Mouse (Mus musculus): ENCODE measurements around the gene Snx18. TPM values are rescaled to one million over a fixed set of nuclear protein-coding genes. Genes with fewer than 3 reads are reported as not detected.
A peak's percentile ranks its signal among the peaks of the same experiment; 100 is the strongest.

The Snx18 gene
- polyA plus RNA-seq, 1 experiment from 2014 or later = 15.6 TPM

DNA sequence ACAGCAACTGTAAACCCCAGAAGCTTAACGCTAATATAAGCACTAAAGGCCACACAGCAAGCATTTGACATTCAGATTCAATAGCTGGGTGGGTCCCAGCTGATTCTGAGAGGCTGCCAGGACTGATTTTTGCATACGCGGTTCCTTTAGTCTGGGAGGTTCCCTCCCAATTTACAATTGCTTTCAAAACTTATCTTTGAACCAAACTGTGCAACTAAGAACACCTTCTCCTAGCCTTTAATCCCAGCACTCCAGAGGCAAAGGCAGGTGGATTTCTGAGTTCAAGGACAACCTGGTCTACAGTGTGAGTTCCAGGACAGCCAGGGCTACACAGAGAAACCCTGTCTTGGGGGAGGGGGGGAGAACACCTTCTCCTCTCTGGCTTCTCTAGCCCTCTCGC, 10.5 kb downstream of the Snx18 start:
- DNase-seq (ENCODE audit: low spot score) (no peak), ATAC-seq (ENCODE audit: low FRiP score, low TSS enrichment) (no peak)
- Histone ChIP-seq H3K4me2 (replicated peaks; ENCODE audit: low read depth) (no peak overlapping the region), H3K4me1 (replicated peaks; ENCODE audit: control insufficient read depth, insufficient read depth) (peaks cover 14% of the 10 kb centered on the region), H3K27ac (replicated peaks) (no peak overlapping the region), H3K9ac (ENCODE audit: low read length) (no peak overlapping the region), H3K27me3 (ENCODE audit: control insufficient read depth, insufficient read depth, low read length) (no peaks in the 10 kb centered on the region), H3K36me3 (ENCODE audit: control insufficient read depth, insufficient read depth, low read length) (no peaks in the 10 kb centered on the region), H3K4me3 (ENCODE audit: low read depth, low read length) (no peak overlapping the region), H3K9me3 (ENCODE audit: control insufficient read depth, low read length) (no peaks in the 10 kb centered on the region)
- no peak for TF ChIP-seq EP300 (optimal IDR thresholded peaks at IDR 0.05)
- TF ChIP-seq CTCF (IDR thresholded peaks at IDR 0.05; ENCODE audit: low read depth) = no peak
- WGBS = 36% methylated on average over 4 of the region's 4 CpGs

DNA sequence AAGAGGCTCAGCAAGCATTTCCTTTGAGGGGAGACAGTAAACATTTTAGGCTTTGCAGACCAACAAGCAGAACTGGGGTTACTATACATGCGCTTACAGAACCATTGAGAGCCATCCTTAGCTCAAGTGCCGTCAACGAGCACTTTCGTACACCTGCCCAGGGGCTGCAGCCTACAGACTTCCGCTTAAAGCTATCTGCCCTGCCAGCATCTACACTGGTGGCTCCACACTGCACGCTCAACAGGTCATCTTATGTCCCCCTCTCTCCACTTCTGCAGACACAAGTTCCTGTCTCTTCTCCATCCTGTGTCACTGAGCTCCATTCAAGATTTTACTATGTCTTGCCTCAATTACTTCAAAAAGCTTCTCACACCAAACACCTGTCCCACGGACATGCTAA, 11.0 kb downstream of the Snx18 start:
- Histone ChIP-seq H3K9ac (ENCODE audit: low read length) (no peak overlapping the region), H3K4me1 (replicated peaks; ENCODE audit: control insufficient read depth, insufficient read depth) (peaks cover 10% of the 10 kb centered on the region), H3K9me3 (ENCODE audit: control insufficient read depth, low read length) (no peaks in the 10 kb centered on the region), H3K27me3 (ENCODE audit: control insufficient read depth, insufficient read depth, low read length) (no peaks in the 10 kb centered on the region), H3K4me3 (ENCODE audit: low read depth, low read length) (no peak overlapping the region), H3K4me2 (replicated peaks; ENCODE audit: low read depth) (no peak overlapping the region), H3K27ac (replicated peaks) (no peak overlapping the region), H3K36me3 (ENCODE audit: control insufficient read depth, insufficient read depth, low read length) (no peaks in the 10 kb centered on the region)
- DNase-seq (ENCODE audit: low spot score) = no peak
- 83% methylated on average over 7 of the region's 7 CpGs for WGBS
- no peak for TF ChIP-seq EP300 (optimal IDR thresholded peaks at IDR 0.05)
- no peak for TF ChIP-seq CTCF (IDR thresholded peaks at IDR 0.05; ENCODE audit: low read depth)
- no peak for ATAC-seq (ENCODE audit: low FRiP score, low TSS enrichment)

DNA sequence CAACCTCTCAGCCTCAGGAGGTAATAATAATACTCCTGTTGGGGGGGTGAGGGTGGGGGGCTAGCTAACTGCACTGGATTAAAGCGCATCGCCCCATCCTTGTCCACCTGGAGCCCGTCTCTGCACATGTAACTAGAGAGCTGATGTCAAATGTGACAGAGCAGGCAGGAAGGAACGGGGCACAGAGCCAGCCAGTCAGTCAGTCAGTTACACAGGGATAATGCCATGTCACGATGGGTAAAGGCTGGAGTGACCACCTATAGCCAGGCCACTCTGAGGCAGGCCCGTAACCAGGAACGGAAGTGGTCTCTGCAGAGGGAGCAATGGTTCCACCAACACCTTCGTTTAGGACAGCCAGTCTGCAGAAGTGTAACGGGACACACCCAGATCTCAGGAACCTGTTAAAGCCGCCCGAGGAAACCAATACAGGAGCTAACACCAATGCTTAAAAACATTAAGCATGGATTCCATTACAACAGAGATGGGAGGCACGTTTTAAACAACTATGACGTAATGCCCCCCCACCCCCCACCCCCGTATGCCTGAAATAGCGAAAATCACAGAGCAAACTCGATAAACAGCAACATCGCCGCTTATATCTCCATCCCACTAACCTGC, 11.5 kb downstream of the Snx18 start:
- no peaks in the 10 kb centered on the region for H3K36me3 ChIP-seq (ENCODE audit: control insufficient read depth, insufficient read depth, low read length)
- H3K27ac ChIP-seq (replicated peaks) = no peak overlapping the region
- no peak overlapping the region for H3K4me2 ChIP-seq (replicated peaks; ENCODE audit: low read depth)
- no peak for ATAC-seq (ENCODE audit: low FRiP score, low TSS enrichment)
- WGBS = 77% methylated on average over 18 of the region's 18 CpGs
- no peak overlapping the region for H3K4me3 ChIP-seq (ENCODE audit: low read depth, low read length)
- no peaks in the 10 kb centered on the region for H3K9me3 ChIP-seq (ENCODE audit: control insufficient read depth, low read length)
- H3K4me1 ChIP-seq (replicated peaks; ENCODE audit: control insufficient read depth, insufficient read depth) = peaks cover 6% of the 10 kb centered on the region
- no peaks in the 10 kb centered on the region for H3K27me3 ChIP-seq (ENCODE audit: control insufficient read depth, insufficient read depth, low read length)
- no peak for DNase-seq (ENCODE audit: low spot score)
- no peak overlapping the region for H3K9ac ChIP-seq (ENCODE audit: low read length)
- TF ChIP-seq EP300 (optimal IDR thresholded peaks at IDR 0.05) (no peak), CTCF (IDR thresholded peaks at IDR 0.05; ENCODE audit: low read depth) (no peak)

DNA sequence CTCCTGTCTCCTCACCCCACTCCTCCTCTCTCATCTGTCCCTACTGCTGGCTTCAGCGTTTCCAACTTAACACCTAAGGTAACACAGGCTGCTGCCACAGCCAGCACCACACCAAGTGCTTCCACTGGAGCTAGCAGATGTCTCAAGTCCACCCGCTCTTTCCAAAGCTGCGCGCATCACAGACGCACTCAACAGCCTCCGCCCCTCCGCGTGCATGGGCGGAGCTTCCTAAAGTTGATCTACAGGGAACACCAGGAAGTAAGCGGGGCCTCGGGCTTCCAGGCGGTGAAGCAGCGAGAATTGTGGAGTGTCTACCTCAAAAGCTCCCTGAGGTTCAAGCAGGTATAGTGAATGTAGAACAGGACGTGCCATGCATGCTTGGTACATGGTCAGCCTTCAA, 12.2 kb downstream of the Snx18 start:
- H3K27ac ChIP-seq (replicated peaks) = no peak overlapping the region
- no peak for ATAC-seq (ENCODE audit: low FRiP score, low TSS enrichment)
- WGBS = 80% methylated on average over 14 of the region's 14 CpGs
- no peaks in the 10 kb centered on the region for H3K27me3 ChIP-seq (ENCODE audit: control insufficient read depth, insufficient read depth, low read length)
- no peak overlapping the region for H3K4me2 ChIP-seq (replicated peaks; ENCODE audit: low read depth)
- H3K36me3 ChIP-seq (ENCODE audit: control insufficient read depth, insufficient read depth, low read length) = no peaks in the 10 kb centered on the region
- H3K4me1 ChIP-seq (replicated peaks; ENCODE audit: control insufficient read depth, insufficient read depth) = peaks cover 6% of the 10 kb centered on the region
- H3K4me3 ChIP-seq (ENCODE audit: low read depth, low read length) = no peak overlapping the region
- no peak overlapping the region for H3K9ac ChIP-seq (ENCODE audit: low read length)
- no peaks in the 10 kb centered on the region for H3K9me3 ChIP-seq (ENCODE audit: control insufficient read depth, low read length)
- peak; percentile 53 for DNase-seq (ENCODE audit: low spot score)
- TF ChIP-seq CTCF (IDR thresholded peaks at IDR 0.05; ENCODE audit: low read depth) (no peak), EP300 (optimal IDR thresholded peaks at IDR 0.05) (no peak)

DNA sequence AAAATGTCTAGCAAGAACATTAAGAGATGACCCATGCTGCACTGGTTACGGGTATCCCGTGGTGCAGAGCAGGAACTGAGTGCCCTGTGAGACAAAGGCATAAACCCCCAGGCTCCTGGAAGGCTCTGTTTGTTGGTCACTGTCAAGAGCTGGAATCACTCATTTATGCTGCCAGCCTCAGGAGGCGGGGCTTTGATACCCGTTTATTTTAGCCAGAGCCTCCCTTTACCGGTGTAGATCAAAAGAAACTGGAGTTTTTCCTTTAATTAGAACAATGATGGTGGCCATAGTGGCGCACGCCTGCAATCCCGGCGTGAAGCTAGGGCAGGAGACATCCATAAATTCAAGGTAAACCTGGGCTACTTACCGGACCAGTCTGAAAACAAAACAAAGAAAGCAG, 12.7 kb downstream of the Snx18 start:
- H3K4me2 ChIP-seq (replicated peaks; ENCODE audit: low read depth) = no peak overlapping the region
- peaks cover 6% of the 10 kb centered on the region for H3K4me1 ChIP-seq (replicated peaks; ENCODE audit: control insufficient read depth, insufficient read depth)
- 88% methylated on average over 10 of the region's 10 CpGs for WGBS
- no peak for ATAC-seq (ENCODE audit: low FRiP score, low TSS enrichment)
- DNase-seq (ENCODE audit: low spot score) = no peak
- no peak overlapping the region for H3K9ac ChIP-seq (ENCODE audit: low read length)
- no peak overlapping the region for H3K4me3 ChIP-seq (ENCODE audit: low read depth, low read length)
- TF ChIP-seq EP300 (optimal IDR thresholded peaks at IDR 0.05) = no peak
- no peak for TF ChIP-seq CTCF (IDR thresholded peaks at IDR 0.05; ENCODE audit: low read depth)
- H3K27me3 ChIP-seq (ENCODE audit: control insufficient read depth, insufficient read depth, low read length) = no peaks in the 10 kb centered on the region
- H3K36me3 ChIP-seq (ENCODE audit: control insufficient read depth, insufficient read depth, low read length) = no peaks in the 10 kb centered on the region
- no peaks in the 10 kb centered on the region for H3K9me3 ChIP-seq (ENCODE audit: control insufficient read depth, low read length)
- no peak overlapping the region for H3K27ac ChIP-seq (replicated peaks)

DNA sequence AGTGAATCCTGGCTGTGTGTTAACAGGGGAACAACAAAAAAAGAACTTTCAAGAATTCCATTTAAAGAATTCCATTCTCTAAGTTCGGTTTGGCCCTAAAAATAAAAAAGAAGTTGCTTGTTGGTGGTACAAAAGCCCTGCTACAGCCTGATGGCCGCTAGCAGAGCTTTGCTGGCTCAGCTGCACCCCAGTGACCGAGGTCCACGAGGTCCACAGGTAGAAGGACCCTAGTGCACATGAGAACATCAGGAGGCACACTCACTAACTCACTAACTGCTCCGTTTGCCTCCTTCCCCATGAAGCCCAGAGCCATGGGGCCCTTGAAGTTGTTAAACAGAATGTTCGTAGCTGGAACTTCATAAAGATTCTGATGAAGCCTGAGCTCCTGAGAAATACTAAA, 14.0 kb downstream of the Snx18 start:
- H3K36me3 ChIP-seq (ENCODE audit: control insufficient read depth, insufficient read depth, low read length) = no peaks in the 10 kb centered on the region
- 69% methylated on average over 6 of the region's 6 CpGs for WGBS
- TF ChIP-seq EP300 (optimal IDR thresholded peaks at IDR 0.05) = no peak
- TF ChIP-seq CTCF (IDR thresholded peaks at IDR 0.05; ENCODE audit: low read depth) = no peak
- H3K4me3 ChIP-seq (ENCODE audit: low read depth, low read length) = no peak overlapping the region
- DNase-seq (ENCODE audit: low spot score) (no peak), ATAC-seq (ENCODE audit: low FRiP score, low TSS enrichment) (no peak)
- no peak overlapping the region for H3K27ac ChIP-seq (replicated peaks)
- no peak overlapping the region for H3K4me2 ChIP-seq (replicated peaks; ENCODE audit: low read depth)
- no peak overlapping the region for H3K9ac ChIP-seq (ENCODE audit: low read length)
- no peaks in the 10 kb centered on the region for H3K27me3 ChIP-seq (ENCODE audit: control insufficient read depth, insufficient read depth, low read length)
- H3K4me1 ChIP-seq (replicated peaks; ENCODE audit: control insufficient read depth, insufficient read depth) = peaks cover 4% of the 10 kb centered on the region
- no peaks in the 10 kb centered on the region for H3K9me3 ChIP-seq (ENCODE audit: control insufficient read depth, low read length)

Measured in stomach, postnatal 0 days (tissue).